Mouse (Mus musculus): ENCODE data around the gene Itga9. TPM values are rescaled to one million over a fixed set of nuclear protein-coding genes. Genes with fewer than 3 reads are reported as not detected.

Gene Itga9
- total RNA-seq, 2 experiments from 2014 or later = 3.6 to 4.7 TPM

DNA sequence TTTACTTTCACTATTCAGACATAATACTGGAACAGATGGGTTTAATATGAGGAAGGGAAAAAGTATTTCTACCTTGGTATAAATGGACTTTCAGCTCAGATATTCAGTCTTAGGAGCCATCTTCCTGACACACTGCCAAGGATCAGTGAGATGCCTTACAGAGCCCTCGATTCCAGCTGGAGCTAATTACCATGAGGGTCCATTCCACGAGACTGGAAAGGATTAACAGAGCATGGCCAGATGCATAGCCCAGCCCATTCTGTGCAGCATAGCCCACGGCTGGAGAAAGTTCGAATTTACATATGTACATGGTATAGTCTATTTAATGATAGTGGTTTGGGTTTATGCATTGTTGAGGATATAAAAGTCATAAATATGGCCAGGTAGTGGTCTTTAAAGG is 188.8 kb downstream of the Itga9 start:
- no peak for TF ChIP-seq CTCF (conservative IDR thresholded peaks at IDR 0.05)
- no peak for DNase-seq (ENCODE audit: low spot score in 2 of 2)
- Histone ChIP-seq H3K4me3 (no peak overlapping the region), H3K27ac (no peak overlapping the region)

DNA sequence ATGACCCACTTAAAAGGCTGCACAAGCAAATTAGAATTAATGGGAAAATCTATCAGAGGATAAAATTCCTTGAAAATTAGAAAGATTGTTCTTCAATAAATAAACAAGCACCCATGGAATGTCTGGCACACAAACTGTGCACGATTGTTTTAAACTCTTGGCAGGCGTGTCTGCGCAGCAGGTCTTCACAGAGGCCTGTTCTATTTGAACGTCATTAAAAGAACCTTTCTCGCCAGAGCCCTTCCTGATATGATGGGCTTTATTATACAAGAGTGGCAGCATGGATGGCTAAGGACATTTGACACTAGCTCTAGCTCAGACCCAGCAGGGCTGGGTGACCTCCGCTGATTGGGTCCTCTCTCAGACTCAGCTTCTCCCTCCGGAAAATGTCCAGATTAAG is 192.6 kb downstream of the Itga9 start:
- peak; percentile 16 to 26 for DNase-seq (ENCODE audit: low spot score in 2 of 2)
- no peak overlapping the region for H3K4me3 ChIP-seq
- peak overlapping the region; percentile 57; the same call in 1 of the 2 replicates for H3K27ac ChIP-seq
- no peak for TF ChIP-seq CTCF (conservative IDR thresholded peaks at IDR 0.05)

DNA sequence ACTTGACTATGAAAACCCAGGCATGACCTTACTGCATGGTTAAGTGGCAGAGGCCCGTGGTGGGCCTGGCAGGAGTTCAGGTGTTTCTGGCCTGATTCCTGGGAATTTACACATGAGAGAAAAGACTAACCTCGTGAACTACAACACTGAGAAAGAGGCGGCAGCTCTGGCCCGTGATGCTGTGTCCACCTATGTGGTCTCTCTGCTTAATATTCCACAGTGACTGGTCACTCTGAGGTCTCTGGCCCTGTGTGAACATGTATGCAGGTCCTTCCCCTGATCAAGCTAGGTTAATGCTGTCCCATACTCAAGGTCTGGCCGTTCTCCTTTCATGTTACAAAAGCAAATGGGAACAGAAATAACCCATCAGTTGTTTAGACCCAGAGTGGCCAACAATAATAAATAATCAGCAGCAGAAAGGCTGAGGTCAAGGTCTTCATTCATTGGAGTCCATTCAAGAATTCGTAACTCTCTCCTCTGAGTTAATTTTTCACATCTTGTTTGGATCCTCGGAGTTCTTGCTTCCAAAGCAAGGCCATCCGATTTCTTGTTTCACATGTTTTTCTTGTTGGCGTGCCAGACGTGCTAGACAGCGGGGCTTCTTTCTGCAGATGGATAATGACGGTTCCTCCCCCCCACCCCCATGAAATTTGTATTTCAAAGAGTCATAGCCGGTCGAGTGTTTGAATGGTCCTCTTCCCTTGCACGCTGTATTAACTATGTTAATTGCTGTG is 194.9 kb downstream of the Itga9 start:
- Histone ChIP-seq H3K27ac (no peak overlapping the region), H3K4me3 (no peak overlapping the region)
- TF ChIP-seq CTCF (conservative IDR thresholded peaks at IDR 0.05) = no peak
- no peak for DNase-seq (ENCODE audit: low spot score in 2 of 2)

DNA sequence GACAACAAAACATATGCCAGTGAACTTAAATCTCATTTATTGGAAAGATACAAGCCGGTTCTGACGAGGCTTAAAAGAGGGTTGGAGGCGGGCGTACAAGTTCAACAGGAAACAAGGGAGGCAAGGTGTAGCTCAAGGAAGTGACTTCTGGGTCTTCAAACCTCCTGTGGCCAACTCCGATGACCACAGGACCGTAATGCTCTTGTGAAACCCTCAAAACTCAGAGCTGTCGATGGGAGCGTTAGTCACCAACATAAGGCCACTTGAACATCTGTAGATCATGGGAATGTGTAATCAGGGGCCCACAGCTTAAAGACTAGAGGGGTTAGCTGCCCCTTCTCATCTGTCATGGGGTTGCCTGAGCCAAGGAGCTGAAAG is 195.4 kb downstream of the Itga9 start:
- Histone ChIP-seq H3K4me3 (no peak overlapping the region), H3K27ac (no peak overlapping the region)
- TF ChIP-seq CTCF (conservative IDR thresholded peaks at IDR 0.05) = no peak
- DNase-seq (ENCODE audit: low spot score in 2 of 2) = no peak

DNA sequence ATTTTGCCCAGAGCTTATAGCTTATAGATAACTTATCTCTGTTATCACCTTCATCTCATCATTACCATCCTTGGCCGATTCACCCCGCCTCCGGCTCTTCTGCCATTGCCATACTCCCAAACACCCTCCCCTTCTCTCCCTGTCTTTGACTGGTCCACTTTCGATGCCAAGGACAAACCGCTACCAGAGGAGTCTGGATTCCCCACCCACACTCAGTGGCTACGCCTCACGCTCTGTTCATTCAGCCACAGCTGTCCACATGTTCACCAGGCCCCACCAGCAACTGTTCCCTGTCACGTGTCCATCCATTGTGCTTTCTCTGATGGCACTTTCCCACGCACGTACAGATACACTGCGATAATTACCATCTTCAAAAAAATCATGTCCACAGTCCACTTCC is 195.9 kb downstream of the Itga9 start:
- DNase-seq (ENCODE audit: low spot score in 2 of 2) = no peak
- no peak for TF ChIP-seq CTCF (conservative IDR thresholded peaks at IDR 0.05)
- H3K4me3 ChIP-seq = no peak overlapping the region
- no peak overlapping the region for H3K27ac ChIP-seq

DNA sequence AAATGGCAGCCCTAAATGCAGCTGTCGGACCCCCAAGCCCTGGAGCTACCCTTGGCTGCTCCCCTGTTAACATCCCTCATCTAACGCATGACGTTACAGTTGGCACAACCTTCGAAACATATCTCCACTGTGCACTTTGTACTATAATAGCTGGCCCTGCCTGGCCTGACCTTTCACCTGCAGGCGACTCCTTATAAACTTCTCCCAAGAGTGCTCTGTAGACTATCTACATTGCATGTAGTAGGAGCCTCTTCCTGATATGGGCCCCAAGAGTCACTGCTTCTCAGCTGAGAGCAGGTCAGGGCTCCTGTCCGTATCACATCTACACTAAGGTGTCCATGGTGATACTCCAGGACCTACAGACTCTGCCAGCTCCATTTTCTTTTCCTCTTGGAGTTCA is 199.2 kb downstream of the Itga9 start:
- no peak for DNase-seq (ENCODE audit: low spot score in 2 of 2)
- no peak overlapping the region for H3K4me3 ChIP-seq
- H3K27ac ChIP-seq = no peak overlapping the region
- no peak for TF ChIP-seq CTCF (conservative IDR thresholded peaks at IDR 0.05)

DNA sequence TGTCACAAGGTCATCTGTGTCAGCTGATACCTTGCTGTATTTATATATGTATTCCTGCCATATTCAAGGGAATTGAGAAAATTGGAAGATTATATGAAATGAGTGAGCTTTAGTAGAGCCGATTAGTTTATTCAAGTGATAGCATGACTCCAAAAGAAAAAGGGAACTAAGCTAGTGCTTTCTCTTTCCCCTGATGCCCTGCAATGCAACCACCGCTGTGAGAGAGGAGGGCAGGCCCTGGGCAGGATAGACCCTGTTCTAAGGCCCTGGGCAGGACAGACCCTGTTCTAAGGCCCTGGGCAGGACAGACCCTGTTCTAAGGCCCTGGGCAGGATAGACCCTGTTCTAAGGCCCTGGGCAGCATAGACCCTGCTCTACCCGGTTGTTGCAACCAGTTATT is 201.2 kb downstream of the Itga9 start:
- H3K4me3 ChIP-seq = no peak overlapping the region
- no peak overlapping the region for H3K27ac ChIP-seq
- TF ChIP-seq CTCF (conservative IDR thresholded peaks at IDR 0.05) = no peak
- no peak for DNase-seq (ENCODE audit: low spot score in 2 of 2)

DNA sequence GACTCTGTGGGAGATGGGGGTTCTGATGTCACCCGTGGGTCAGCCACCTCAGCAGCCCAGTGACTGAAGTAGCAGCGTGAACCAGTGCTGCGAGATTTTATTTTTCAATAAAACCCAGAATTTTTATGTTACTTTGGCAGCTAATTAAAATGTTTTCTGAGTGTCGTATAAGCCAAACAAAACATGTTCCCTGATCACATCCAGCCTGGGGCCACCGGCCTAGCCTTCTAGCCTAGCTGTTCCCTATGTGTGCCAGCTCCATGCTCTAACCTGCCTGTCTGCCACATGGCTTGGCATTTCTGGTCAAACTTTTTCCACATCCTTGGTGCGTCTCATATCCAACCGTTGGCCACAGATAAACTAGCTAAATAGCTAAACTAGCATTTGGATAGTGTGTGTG is 205.7 kb downstream of the Itga9 start:
- TF ChIP-seq CTCF (conservative IDR thresholded peaks at IDR 0.05) = no peak
- Histone ChIP-seq H3K27ac (no peak overlapping the region), H3K4me3 (no peak overlapping the region)
- no peak for DNase-seq (ENCODE audit: low spot score in 2 of 2)

DNA sequence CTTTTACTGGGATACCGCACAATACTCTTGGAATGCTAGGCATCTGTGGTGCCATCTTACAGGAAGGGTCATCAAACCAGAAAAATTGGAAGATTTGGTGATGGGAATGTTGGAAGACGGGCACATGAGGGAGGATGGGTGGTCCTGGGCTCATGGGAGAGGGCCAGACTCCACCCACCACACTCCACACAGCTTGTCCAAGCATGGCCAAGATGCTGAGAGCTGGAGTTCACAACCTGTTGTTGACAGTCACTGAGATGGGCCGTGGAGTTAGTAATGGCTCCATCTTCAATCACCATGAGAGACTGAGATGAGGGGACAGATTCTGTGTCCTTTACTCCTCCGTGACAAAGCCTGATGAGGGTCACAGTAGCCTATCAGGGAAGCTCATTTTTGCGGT is 207.0 kb downstream of the Itga9 start:
- TF ChIP-seq CTCF (conservative IDR thresholded peaks at IDR 0.05) = no peak
- Histone ChIP-seq H3K27ac (no peak overlapping the region), H3K4me3 (no peak overlapping the region)
- DNase-seq (ENCODE audit: low spot score in 2 of 2) = no peak

DNA sequence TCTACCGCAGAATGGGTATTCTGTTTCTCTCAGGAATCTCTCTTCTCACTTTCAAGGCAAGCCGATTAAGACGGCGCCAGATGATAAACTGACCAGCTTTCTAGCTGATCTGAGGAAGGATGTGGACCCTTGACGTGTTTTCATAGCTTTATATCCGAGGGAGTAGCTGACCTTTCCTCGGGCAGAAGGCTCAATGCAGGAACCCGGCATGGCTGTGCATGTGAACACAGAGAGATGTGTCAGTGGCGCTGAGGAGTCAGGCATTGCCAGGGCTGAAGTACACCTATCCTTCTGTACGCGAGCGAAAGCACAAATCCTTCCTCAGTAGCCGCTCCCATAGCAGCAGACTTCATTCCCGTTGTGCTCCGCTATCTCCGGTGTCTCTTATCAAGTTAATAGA is 207.6 kb downstream of the Itga9 start:
- no peak overlapping the region for H3K4me3 ChIP-seq
- H3K27ac ChIP-seq = no peak overlapping the region
- no peak for DNase-seq (ENCODE audit: low spot score in 2 of 2)
- no peak for TF ChIP-seq CTCF (conservative IDR thresholded peaks at IDR 0.05)

DNA sequence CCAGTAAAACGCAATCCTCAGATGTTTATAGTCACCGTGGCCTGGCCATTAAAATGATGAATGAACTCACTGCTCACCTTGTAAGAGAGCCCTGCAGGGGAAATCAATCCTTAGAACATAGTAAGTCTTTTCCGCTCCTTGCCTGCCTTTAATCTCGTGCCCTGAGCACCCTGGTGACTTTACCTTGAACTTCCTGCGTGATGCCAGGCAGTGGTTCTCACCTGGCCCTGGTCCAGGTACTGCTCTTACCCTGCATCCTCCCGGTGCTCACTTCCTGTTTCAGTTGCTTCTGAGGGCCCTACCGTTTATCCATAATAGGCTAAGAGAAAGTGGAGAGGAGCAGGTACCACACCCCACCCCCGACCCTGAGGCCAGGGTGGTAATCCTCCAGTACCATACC is 208.0 kb downstream of the Itga9 start:
- no peak overlapping the region for H3K27ac ChIP-seq
- no peak for TF ChIP-seq CTCF (conservative IDR thresholded peaks at IDR 0.05)
- no peak for DNase-seq (ENCODE audit: low spot score in 2 of 2)
- H3K4me3 ChIP-seq = no peak overlapping the region

DNA sequence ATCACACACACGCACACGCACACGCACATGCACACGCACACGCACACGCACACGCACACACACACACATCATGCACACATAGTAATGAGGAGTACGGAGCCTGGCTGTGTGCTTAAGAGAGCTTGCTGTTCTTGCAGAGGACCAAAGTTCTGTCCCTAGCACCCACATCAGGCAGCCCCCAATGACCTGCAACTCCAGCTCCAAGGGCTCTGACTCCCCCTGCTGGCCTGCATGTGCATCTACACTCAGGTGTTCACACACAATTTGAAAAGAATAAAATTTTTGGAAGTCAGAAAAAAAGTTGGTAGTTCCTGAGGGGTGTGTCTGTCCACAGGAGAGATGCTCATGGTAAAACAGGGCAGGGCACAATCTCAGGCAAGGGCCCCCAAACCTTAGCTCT is 209.1 kb downstream of the Itga9 start:
- Histone ChIP-seq H3K27ac (no peak overlapping the region), H3K4me3 (no peak overlapping the region)
- no peak for DNase-seq (ENCODE audit: low spot score in 2 of 2)
- TF ChIP-seq CTCF (conservative IDR thresholded peaks at IDR 0.05) = peak; percentile 48

DNA sequence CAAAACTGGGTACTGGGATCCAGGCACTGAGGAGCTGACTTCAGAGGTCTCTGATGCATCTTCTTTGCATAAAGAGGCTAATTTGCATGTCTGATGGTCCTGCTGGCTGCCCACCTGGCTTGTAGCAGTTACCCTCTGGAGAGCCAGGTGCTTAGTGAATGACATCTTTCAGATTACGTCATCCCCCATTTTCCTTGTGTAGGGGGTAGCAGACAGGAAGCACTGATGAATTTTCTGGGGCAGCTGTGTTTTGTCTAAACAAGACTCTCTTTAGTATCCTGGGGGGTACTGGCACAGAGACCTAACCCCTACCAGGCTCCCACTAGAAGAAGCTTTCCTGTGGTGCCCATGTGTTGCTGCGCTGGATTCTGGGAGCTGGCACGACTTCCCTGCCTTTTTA is 212.0 kb downstream of the Itga9 start:
- TF ChIP-seq CTCF (conservative IDR thresholded peaks at IDR 0.05) = no peak
- DNase-seq (ENCODE audit: low spot score in 2 of 2) = no peak
- no peak overlapping the region for H3K27ac ChIP-seq
- H3K4me3 ChIP-seq = no peak overlapping the region

Measured in layer of hippocampus, adult 2 months (tissue).